Mouse (Mus musculus) cerebellum, adult 2 months (tissue): ENCODE measurements at regions not wholly inside any gene's neighbourhood (a gene's known extent, or its start where the extent isn't known, plus 50 kb on each side); places are given as distances from the start of the nearest gene placed in this dataset.

Source experiments
- DNase-seq, 2 experiments: peaks; one replicate each; pipeline ENCODE4 v3.0.0; 2021
- H3K27ac ChIP-seq: fragments of 200-500 bp; 2 replicates; pipeline ENCODE4 v1.5.1; 2012; ENCODE audit warnings: low read length, control low read depth, inconsistent platforms; ENCODE audit not compliant: insufficient read depth
- H3K27me3 ChIP-seq: fragments of 200-500 bp; 2 replicates; pipeline ENCODE4 v1.6.1; 2012; ENCODE audit warnings: inconsistent platforms, mild to moderate bottlenecking, low read length, moderate library complexity; ENCODE audit not compliant: control insufficient read depth, insufficient read depth
- H3K4me1 ChIP-seq: fragments of 200-500 bp; 2 replicates; pipeline ENCODE4 v1.6.1; 2011; ENCODE audit warnings: low read length; ENCODE audit not compliant: control insufficient read depth, insufficient read depth
- H3K4me3 ChIP-seq: fragments of 200-500 bp; replicated peaks from 2 replicates; pipeline ENCODE3; 2011; ENCODE audit warnings: mild to moderate bottlenecking, low read depth, low read length, control low read depth; ENCODE audit not compliant: insufficient read depth
- CTCF ChIP-seq: fragments of 200-500 bp; IDR thresholded peaks from 2 replicates; pipeline ENCODE4 v1.5.1; 2011; ENCODE audit warnings: low read depth, mild to moderate bottlenecking, control low read depth, low read length, moderate library complexity, borderline replicate concordance; ENCODE audit not compliant: insufficient read depth
- POLR2A ChIP-seq: fragments of 200-500 bp; IDR thresholded peaks from 2 replicates; pipeline ENCODE4 v1.6.1; 2011; ENCODE audit warnings: low read length, control low read depth, borderline replicate concordance; ENCODE audit not compliant: insufficient read depth
- WGBS: fragments of 180-500 bp; shearing (Covaris S2); methylation state at CpG from one replicate; pipeline ENCODE4 v1.1.7; 2018; 5-methylcytosine and 5-hydroxymethylcytosine counted together

DNA sequence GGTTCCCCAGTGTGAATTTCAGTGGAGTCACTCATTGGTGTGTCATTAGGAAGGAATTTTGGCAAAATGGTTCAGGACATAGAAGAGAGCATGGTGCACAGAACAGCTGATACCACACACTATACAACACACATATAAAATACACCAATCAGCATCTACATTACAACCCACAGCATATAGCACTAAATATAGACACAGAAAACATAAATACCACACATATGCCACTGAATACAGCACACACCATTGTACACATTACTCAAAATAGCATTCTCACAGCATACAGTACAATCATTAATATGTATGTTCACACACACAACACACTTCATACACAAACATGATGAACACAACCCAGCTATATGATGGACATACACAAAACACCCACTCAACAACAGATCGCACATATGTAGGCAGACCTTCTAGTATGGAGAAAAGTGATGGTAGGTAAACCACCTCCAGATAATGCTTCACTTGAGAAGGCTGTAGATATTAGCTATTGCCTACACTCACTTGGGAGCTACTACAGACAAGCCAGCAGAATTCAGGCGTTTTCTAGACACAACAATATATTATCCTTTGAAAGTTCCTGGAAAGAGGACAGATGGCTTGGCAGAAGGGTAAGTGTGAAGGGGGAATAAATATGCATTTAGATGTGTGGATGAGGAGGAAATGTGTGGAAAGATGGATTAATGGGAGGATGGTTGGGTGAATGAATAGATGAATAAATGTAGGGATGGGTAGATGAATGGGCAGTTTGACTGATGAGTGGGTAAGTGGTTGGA is 71.6 kb upstream of the Zmat1 start:
- no peak overlapping the region for H3K27ac ChIP-seq

DNA sequence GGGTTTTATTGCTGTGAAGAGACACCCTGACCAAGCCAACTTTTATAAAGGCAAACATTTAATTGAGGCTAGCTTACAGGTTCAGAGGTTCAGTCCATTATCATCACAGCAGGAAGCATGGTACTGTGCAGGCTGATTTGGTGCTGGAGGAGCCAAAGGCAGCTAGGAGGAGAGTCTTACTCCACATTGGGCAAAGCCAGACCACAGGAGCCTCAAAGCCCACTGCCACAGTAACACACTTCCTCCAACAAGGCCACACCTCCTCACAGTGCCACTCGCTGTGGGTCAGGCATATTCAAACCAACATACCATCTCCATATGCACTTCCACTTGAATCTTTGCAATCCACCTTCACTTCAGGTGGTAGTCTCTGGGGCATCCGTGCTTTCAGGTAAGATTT is 70.4 kb upstream of the Zmat1 start:
- TF ChIP-seq CTCF (no peak), POLR2A (no peak)
- no peak overlapping the region for H3K27ac ChIP-seq
- WGBS: 75% methylated on average over 2 of the region's 2 CpGs
- no peak overlapping the region for H3K4me3 ChIP-seq
- H3K27me3 ChIP-seq: no peaks in the 10 kb centered on the region; the same call in 1 of the 2 replicates
- no peaks in the 10 kb centered on the region for H3K4me1 ChIP-seq
- no peak for DNase-seq

More for the DNA sequence above, 71.6 kb upstream of the Zmat1 start:
- DNase-seq: no peak
- WGBS: 62% methylated on average over 2 of the region's 2 CpGs
- H3K4me1 ChIP-seq: no peaks in the 10 kb centered on the region
- no peak overlapping the region for H3K4me3 ChIP-seq
- no peaks in the 10 kb centered on the region; the same call in 1 of the 2 replicates for H3K27me3 ChIP-seq
- TF ChIP-seq POLR2A (no peak), CTCF (no peak)

- Histone ChIP-seq H3K4me1 (no peaks in the 10 kb centered on the region), H3K27ac (no peak overlapping the region), H3K4me3 (no peak overlapping the region), H3K27me3 (no peaks in the 10 kb centered on the region)
- no peak for DNase-seq
- TF ChIP-seq POLR2A: no peak
- no peak for TF ChIP-seq CTCF
- 81% methylated on average over 2 of the region's 2 CpGs for WGBS
These were observed 66.9 kb upstream of the Zmat1 start for GRCm38 (mm10) chrX:135075903-135076302.

- no peak for TF ChIP-seq CTCF
- no peak for TF ChIP-seq POLR2A
- no peaks in the 10 kb centered on the region for H3K4me1 ChIP-seq
- H3K27me3 ChIP-seq: no peaks in the 10 kb centered on the region
- H3K4me3 ChIP-seq: no peak overlapping the region
- DNase-seq: no peak
- H3K27ac ChIP-seq: no peak overlapping the region
- WGBS: 17% methylated on average over 1 of the region's 1 CpGs
These were observed 60.4 kb upstream of the Zmat1 start for GRCm38 (mm10) chrX:135069448-135069847.

DNA sequence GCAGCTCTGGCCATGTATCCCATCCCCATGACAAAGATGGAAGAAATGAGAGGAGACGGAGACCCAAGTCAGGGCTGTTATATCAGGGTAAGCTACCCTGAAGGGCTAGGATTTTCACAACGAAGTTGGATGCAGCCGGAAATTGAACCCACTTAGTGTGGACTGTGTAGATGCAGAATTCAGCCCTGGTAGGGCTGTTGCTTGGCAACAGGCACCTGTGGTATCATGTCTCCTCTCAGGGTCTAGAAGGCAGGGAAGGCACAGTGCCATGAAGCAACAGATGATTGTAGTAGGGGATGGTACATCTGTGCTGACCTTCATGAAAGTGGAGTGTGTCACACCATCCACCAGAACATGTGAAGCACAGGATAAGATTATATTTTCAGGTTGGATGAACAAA is 51.2 kb upstream of the Zmat1 start:
- no peak overlapping the region for H3K27ac ChIP-seq
- no peak for DNase-seq
- TF ChIP-seq CTCF (no peak), POLR2A (no peak)
- H3K4me1 ChIP-seq: no peaks in the 10 kb centered on the region
- H3K4me3 ChIP-seq: no peak overlapping the region
- H3K27me3 ChIP-seq: no peaks in the 10 kb centered on the region
- WGBS: 74% methylated on average over 3 of the region's 3 CpGs

GRCm38 (mm10) chrX:135058949-135059348 is 49.9 kb upstream of the Zmat1 start:
- H3K4me1 ChIP-seq: no peaks in the 10 kb centered on the region
- TF ChIP-seq POLR2A (no peak), CTCF (no peak)
- no peaks in the 10 kb centered on the region for H3K27me3 ChIP-seq
- DNase-seq: no peak
- WGBS: 36% methylated on average over 3 of the region's 3 CpGs
- H3K27ac ChIP-seq: no peak overlapping the region
- H3K4me3 ChIP-seq: no peak overlapping the region
